Mouse (Mus musculus): ENCODE measurements around the gene Fndc10.
"Not testable (repeated sequence)": the region's sequence is repeated elsewhere in the genome, so short reads cannot be mapped to it uniquely, and the experiment has no call there.

The Fndc10 gene

DNA sequence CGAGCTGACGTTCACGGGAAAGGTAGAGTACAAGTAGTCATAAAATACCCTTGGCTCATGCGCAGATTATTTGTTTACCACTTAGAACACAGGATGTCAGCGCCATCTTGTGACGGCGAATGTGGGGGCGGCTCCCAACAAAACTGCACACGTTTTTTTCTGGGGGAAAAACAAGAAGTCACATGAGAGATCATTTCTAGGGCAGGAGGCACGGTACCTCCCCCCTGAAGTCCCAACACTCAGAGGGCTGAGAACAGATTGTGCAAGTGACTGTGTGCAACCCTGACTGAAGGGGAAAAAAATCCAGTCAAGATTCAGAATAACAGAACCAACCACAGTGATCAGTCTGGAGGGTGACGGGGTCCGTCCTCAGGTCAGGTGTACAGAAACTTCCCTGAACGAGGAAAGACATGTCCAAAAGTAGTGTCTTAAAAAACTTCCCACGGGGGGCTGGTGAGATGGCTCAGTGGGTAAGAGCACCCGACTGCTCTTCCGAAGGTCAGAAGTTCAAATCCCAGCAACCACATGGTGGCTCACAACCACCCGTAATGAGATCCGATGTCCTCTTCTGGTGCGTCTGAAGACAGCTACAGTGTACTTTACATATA lies 10.4 kb upstream of the Fndc10 start:
- not testable (repeated sequence) for DNase-seq (ENCODE audit: low read depth, low spot score)

DNA sequence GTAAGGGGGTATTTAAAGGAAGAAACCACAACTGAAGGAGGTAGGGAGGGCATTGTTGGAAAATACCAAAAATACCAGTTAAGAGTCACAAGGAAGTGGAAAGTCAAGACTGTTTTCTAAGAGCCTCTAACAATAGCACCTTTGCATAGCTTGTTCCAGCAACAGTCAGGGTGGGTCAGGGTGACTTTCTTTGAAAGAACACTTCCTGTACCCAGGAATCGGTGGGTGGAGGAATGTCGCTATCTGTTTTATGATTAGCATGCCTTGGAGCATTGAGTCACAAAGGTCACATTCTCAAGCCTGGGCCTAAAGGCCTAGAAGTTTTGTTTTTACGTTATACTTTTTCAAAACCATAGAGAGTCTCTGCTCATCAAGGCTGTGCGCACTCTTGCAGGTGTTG lies 6.4 kb upstream of the Fndc10 start:
- DNase-seq (ENCODE audit: low read depth, low spot score): peak; percentile 67

DNA sequence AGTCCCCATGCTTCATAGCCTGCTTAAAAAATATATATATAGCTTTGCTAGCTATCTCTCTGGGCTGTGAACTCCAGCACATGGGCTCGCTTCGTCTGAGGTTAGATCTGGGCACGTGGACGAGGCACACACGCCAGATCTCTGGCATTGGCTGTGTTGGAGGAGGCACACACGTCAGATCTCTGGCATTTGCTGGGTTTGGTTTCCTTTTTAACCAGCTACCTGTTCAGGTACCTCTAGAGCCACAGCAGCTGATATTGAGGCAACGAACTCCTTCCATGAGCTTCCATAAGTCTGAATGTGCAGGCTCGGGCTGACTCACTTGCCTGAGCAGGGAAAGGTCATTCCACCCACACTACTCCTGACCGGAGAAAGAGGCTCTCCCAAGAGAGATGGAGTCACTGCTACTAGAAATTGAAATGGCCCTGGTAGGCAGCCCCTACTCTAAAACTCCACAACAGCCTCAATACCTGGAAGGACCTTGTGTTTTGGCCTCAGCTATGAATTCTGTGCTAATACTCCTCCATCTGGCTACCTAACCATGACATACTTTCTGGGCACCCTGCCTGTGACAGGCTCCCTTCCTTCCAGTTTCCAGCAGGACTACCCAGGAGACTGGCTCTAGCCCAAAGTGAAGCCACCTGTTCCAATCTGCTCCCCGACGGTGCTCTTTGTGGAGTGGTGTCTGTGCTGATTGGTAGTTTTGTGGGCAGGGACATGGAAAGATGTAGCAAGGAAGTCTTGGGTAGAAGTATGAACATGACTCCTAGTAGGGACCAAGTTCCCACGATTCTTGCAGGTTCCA lies 3.4 kb upstream of the Fndc10 start:
- no peak for DNase-seq (ENCODE audit: low read depth, low spot score)

GRCm38 (mm10) chr4:155692421-155692820 lies 1.7 kb upstream of the Fndc10 start:
- peak; percentile 64 for DNase-seq (ENCODE audit: low read depth, low spot score)

- peak; percentile 89 for DNase-seq (ENCODE audit: low read depth, low spot score)
Measured at GRCm38 (mm10) chr4:155694482-155695401, 600 bp downstream of the Fndc10 start.

GRCm38 (mm10) chr4:155695531-155696062 lies 1.5 kb downstream of the Fndc10 start:
- no peak for DNase-seq (ENCODE audit: low read depth, low spot score)

GRCm38 (mm10) chr4:155696261-155697255 lies 2.4 kb downstream of the Fndc10 start:
- DNase-seq (ENCODE audit: low read depth, low spot score): peak; percentile 86

DNA sequence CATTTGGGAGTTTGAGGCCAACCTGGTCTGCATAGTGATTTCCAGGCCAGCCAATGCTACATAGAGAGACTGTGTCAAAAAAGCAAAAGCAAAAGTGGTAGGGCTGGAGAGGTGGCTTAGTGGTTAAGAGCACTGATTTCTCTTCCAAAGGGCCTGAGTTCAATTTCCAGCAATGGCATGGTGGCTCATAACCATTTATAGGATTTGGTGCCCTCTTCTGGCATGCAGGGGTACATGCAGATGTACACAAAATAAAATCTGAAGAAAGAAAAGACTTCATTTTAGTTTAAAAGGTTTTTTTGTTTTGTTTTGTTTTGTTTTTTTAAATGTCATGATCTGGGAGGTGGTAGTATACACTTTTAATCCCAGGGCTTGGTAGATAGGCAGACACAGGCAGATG lies 6.3 kb downstream of the Fndc10 start:
- DNase-seq (ENCODE audit: low read depth, low spot score): peak; percentile 64

- DNase-seq (ENCODE audit: low read depth, low spot score): no peak
Measured at GRCm38 (mm10) chr4:155703425-155703929, 9.3 kb downstream of the Fndc10 start.

DNA sequence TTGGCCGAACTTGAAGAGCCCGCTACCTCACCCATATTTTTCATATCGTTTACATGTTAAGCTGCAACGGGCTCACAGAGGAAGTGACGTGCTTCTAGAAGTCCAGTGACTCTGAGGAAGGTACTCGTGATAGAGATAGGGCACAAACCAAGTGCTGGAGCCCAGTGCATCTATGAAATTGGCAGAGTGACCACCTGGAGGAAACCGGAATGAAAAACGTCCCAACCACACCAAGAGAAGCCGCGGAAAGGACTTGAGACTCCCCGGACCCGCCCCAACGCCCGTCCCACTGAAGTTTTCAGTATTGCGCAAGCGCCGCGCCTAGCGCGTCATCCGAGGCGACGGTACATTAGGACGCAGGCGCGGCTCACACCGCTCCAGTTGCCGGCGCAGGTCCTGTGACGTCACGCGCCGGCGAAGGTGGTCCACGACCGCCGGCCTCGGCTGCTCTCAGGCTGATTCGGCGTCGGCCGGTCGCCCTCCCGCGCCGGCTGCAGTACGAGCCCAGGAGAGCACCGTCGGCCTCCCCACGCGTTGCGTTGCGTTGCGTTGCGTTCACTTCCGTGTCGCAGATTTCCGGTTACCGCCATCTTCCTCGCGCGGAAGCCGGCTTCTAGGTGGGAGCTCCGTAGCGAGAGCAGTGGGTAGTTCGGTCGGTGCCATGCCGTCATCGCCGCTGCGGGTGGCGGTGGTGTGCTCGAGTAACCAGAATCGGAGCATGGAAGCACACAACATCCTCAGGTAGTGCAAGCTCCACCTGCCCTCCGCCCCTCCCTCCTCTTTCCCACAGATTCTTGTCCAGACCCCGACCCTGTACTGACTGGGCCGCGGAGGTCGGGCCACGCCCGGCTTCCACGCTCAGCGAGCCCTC lies 10.8 kb downstream of the Fndc10 start, which contains the start of gene Ssu72:
Ssu72 (plus strand) TSS at position 80 of the 871 bp plus-strand sequence.
- DNase-seq (ENCODE audit: low read depth, low spot score): peak; percentile 99

GRCm38 (mm10) chr4:155705592-155705929 lies 11.4 kb downstream of the Fndc10 start:
- DNase-seq (ENCODE audit: low read depth, low spot score): peak; percentile 61

GRCm38 (mm10) chr4:155708582-155708981 lies 14.4 kb downstream of the Fndc10 start:
- no peak for DNase-seq (ENCODE audit: low read depth, low spot score)

DNA sequence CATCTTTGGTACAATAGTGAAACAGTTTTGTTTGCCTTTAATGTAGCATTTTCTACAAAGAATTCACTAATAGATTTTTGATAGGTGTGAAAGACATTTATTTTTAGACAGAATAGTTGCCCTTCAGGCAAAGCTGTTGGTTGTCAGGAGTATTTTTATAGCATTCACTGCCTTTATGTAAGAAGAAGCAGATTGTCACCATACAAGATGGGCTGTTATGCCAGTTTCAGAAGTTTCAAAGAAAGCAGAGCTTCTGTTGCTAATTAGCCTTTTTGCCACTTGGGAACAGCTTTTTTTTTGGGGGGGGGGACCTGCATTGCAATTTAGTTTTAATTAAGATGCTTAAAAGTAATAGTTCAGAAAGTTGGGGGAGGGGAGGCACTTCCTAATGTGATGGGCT lies 14.8 kb downstream of the Fndc10 start:
- DNase-seq (ENCODE audit: low read depth, low spot score): no peak

DNA sequence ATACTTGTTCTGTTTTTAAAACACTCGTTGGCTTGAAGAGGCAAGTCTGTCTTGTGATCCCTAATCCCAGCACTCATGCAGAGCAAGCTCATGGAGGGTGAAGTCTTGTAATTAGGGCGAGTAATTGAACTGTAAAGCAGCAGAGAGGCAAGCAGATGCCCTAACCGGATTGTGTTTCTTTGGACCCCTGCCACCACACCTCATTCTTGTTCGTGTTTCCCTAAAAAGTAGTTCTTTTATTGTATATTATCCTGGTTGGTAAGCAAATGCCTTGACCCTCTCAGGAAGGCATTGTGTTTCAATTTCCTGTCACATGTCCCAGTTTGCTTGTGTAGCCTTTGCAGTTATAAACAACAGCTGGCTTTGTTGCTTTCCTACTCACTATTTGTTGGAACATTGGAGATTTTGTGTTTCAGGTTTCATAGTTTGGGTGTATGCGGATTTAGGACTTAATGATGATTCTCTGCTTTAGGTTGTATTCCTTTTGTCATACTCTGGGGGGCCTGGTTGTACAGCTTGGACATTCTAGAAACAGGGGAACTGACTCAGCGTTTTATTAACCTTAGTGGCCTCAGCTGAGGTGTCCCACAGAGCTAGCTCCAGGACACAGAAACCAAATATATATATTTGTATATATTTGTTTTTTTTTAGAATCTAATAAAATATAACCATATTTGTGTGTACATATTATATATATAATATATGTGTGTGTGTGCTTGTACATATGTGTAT lies 16.5 kb downstream of the Fndc10 start:
- DNase-seq (ENCODE audit: low read depth, low spot score): no peak

- DNase-seq (ENCODE audit: low read depth, low spot score): peak; percentile 64
Measured at GRCm38 (mm10) chr4:155721668-155722083, 27.5 kb downstream of the Fndc10 start.

GRCm38 (mm10) chr4:155727993-155728392 lies 33.9 kb downstream of the Fndc10 start:
- no peak for DNase-seq (ENCODE audit: low read depth, low spot score)

GRCm38 (mm10) chr4:155733267-155733666 lies 39.1 kb downstream of the Fndc10 start:
- no peak for DNase-seq (ENCODE audit: low read depth, low spot score)

DNA sequence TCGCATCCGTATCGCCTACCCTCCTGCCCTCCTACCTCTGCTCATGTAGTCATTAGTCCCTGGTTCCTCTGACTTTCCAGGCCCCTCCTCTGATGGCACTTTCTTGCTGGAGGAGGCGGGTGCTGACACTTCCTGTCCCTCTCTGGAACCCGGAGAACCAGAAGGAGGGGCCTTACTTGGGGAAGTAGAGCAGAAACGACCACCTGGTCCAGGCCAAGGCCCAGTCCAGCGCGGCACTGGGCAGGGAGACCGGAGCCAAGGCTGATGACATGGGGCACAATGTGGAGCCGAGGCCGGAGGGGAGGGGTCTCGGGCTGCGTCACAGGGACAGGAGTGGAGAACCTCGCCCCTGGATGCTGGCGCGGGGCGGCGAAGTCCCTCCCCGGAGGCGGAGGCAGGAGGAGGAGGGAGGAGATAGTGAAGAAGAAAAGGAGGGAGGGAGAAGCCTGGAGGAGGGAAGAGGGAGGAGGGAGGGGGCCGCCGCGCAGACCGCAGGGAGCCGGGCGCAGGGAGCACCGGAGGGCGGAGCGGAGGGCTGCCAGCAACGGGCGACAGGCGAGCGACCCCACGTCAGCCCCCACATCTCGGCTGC lies 40.3 kb downstream of the Fndc10 start, which contains the start of gene Tmem240:
Tmem240 (plus strand) TSS at position 451 of the 592 bp plus-strand sequence.
- DNase-seq (ENCODE audit: low read depth, low spot score): peak; percentile 96

All from ZHBTc4 (cell line).